Mouse (Mus musculus): ENCODE results near the gene Mllt6. TPM values are rescaled to one million over a fixed set of nuclear protein-coding genes. Genes with fewer than 3 reads are reported as not detected.
"Not testable (repeated sequence)": the region's sequence is repeated elsewhere in the genome, so short reads cannot be mapped to it uniquely, and the experiment has no call there.

Gene Mllt6
- polyA plus RNA-seq, 1 experiment from 2014 or later: 2.4 TPM

GRCm38 (mm10) chr11:97644834-97645233, 18.4 kb upstream of the Mllt6 start:
- DNase-seq (ENCODE audit: low spot score): peak; percentile 75

DNA sequence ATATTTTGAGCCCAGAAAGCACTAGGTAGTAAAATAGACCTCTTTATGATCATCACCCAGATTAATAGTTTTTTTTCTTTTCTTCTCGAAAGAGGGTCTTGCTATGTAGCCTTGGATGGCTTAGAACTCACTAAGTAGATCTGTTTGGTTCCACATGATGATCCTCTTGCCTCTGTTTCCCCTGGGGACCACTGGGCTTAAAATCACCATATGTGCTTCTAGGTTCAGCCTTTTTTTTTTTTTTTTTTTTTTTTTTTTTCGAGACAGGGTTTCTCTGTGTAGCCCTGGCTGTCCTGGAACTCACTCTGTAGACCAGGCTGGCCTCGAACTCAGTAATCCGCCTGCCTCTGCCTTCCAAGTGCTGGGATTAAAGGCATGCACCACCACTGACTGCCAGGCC, 14.7 kb upstream of the Mllt6 start:
- not testable (repeated sequence) for DNase-seq (ENCODE audit: low spot score)

GRCm38 (mm10) chr11:97650341-97650740, 12.9 kb upstream of the Mllt6 start:
- no peak for DNase-seq (ENCODE audit: low spot score)

DNA sequence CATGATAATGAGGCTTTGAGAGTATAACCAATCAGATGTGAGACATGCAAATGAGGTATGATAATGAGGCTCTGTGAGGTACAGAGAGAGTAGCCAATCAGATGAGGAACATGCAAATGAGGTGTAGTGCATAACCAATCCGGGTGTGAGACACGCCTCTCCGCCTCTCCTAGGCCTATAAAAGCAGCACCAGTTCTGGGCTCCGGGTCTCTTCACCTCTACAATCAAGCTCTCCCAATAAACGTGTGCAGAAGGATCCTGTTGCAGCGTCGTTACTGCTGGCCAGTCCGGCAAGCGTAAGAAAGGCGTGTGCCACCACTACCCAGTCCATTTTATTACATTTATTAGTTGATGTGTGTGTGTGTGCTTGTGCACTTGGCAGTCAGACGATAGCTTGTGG, 9.8 kb upstream of the Mllt6 start:
- DNase-seq (ENCODE audit: low spot score): not testable (repeated sequence)

GRCm38 (mm10) chr11:97654210-97654609, 9.0 kb upstream of the Mllt6 start:
- DNase-seq (ENCODE audit: low spot score): no peak

DNA sequence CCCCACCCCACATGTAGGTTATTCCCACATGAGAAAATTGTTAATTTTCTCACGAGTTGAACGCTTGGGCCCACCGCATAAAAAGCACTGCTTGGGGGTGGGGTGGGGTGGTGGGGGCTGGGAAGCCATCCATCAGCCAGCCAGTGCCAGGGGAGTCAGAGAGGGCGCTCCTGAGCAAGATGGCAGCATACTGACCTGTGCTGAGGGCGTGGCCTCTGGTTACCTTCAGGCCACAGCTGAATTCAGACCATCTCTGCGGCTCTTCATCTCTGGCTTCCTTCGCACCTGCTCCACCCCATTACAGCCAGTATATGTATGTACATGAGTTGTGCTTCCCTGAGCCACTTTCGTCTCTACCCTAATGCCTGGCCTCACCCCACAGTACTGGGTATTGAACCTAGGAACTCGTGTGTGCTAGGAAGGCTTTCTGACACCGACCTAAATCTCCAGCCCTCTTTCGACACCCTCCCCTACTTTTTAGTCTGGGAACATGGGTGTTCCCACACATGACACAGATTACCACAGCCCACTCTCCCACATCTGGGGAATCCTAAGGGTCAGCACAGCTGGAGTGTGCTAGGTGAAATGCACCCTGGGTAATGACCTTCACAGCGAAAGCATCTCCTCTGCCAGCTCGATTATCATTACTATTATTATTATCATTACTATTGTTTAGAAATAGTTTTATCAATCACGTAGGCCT, 6.8 kb upstream of the Mllt6 start:
- DNase-seq (ENCODE audit: low spot score): no peak

GRCm38 (mm10) chr11:97657184-97657945, 5.8 kb upstream of the Mllt6 start:
- DNase-seq (ENCODE audit: low spot score): no peak

GRCm38 (mm10) chr11:97657967-97658366, 5.2 kb upstream of the Mllt6 start:
- not testable (repeated sequence) for DNase-seq (ENCODE audit: low spot score)

DNA sequence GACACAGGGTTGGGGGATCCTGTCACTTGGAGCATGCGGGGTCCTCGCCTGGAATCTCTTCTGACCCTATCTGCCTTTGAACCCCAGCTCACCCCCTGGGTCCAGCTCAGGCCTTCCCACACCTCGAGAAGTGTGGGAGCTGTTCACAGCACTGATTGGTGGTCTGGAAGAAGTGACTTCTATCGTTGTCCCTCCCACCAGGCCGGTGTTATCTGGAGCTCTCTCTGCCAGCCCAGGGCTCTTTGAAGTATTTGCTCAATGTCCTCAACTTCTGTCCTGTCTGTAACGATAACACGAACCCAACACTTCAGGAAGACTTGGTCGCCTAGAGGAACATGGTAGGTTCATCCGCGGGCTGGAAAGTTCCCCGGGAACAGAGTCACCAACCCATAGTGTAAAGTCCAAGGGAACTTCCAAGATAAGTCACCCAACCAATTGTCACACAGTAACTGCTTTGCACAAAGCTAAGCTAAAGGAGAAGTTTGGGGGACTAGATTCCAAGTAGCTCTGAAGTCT, 4.4 kb upstream of the Mllt6 start:
- no peak for DNase-seq (ENCODE audit: low spot score)

DNA sequence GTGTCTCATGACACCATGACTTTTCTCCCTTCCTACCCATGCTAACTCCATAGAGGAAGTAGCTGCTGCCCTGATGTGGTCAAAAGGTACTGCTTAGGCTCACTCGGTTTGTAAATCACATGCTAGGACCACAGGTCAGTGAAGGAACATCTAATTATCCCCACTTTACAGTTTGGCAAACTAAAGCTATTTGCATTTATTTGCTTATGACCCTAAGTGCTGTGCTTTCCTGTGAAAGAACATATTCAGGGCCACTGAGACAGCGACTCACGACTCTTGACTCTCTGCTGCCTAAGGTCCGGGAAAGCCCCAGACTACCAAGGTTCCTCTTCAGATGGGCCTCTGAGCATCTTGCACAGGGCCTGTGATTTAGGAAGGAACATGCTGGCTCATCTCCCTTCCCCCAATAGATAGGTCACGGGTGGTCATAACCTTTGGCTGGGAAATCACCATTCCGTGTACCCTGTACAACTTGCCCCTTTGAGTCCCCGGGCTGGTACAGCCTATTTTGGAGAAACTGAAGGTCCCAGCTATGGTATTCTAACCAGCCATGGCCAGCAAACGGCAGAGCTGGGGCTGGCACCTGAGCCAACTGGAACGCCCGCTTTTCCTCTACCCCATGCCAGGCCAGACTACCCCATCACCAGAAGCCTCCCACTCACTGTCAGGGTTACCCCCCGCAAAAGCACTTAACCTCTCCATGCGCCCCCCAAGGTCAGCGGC, 3.8 kb upstream of the Mllt6 start:
- DNase-seq (ENCODE audit: low spot score): peak; percentile 26

- DNase-seq (ENCODE audit: low spot score): peak; percentile 81
Measured at GRCm38 (mm10) chr11:97659990-97660714, 3.1 kb upstream of the Mllt6 start.

GRCm38 (mm10) chr11:97660734-97661647, 2.2 kb upstream of the Mllt6 start:
- DNase-seq (ENCODE audit: low spot score): no peak

- DNase-seq (ENCODE audit: low spot score): peak; percentile 60
Measured at GRCm38 (mm10) chr11:97661648-97662133, 1.5 kb upstream of the Mllt6 start.

DNA sequence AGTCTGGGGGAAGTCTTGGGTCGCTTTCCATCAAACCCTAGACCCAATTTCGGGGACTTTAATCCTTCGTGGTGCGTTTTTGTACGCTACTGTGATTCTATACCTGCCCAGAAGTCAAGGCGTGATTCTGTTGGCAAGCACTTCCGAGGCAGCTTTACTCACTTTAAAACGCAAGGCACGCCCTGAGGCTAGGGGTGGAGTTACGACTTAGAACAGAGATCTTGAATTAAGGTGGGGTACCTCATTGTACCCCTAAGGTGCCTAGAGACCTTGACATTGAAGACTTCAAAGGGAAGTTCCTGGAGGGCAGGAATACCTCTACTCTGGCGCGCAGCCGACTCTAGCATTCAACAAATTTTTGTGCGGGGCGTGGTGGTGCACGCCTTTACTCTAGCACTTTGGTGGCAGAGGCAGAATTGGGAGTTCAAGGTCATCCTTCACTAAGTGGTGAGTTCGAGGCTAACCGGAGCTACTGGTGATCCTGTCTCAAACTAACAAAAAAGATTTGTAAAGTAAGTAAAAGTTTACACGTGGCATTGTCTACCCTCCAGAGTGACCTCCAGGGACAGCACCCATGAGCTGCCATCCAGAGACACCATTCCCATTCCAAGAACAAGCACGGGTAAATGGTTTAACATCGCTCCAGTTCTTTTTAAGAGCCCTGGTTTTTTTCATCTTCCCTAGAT, 864 bp upstream of the Mllt6 start:
- peak; percentile 65 for DNase-seq (ENCODE audit: low spot score)

GRCm38 (mm10) chr11:97663528-97664338, 519 bp downstream of the Mllt6 start:
- peak; percentile 45 for DNase-seq (ENCODE audit: low spot score)

GRCm38 (mm10) chr11:97664339-97664665, 1.1 kb downstream of the Mllt6 start:
- DNase-seq (ENCODE audit: low spot score): no peak

DNA sequence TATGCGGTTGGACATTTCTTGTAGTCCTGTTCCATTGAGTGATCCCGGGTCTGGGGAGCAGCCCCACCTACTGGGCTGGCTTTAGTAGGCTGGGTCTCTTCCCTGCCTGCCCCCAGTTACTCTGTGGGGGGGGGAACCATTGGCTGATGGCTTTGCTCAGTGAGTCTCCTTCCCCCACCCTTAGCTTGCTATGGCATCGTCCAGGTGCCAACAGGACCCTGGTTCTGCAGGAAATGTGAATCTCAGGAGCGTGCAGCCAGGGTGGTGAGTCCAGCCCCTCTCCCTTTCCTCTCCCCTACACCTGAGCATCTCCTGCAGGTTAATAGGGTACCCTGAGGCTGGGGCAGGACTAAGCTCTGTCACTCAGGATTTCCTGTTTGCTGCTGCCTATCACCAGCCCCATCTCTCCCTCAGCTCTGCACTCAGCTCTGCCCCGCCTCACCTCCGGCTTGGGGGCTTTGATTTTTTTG, 1.6 kb downstream of the Mllt6 start:
- DNase-seq (ENCODE audit: low spot score): peak; percentile 57

DNA sequence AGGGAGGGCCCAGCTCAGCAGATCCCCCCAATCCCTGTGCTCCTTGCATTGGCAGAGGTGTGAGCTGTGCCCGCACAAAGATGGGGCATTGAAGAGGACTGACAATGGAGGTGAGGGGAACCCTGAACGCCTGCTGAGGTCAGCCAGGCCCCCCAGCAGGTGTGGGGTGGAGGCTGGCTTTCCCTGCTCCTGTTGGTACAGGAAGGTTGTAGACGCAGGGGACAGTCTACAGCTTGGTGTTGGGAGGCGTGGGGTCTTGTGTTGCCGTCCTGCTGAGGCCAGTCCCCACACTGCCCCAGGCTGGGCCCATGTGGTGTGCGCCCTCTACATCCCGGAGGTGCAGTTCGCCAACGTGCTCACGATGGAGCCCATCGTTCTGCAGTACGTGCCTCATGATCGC, 2.2 kb downstream of the Mllt6 start:
- no peak for DNase-seq (ENCODE audit: low spot score)

Data from thymus, postnatal 0 days (tissue).